ENCODE assay signal across 27 mouse cellular contexts in genomic region chr12:117562085-117562484, GRCm38 (mm10). TPM values are rescaled to one million over a fixed set of nuclear protein-coding genes. Genes with fewer than 3 reads are reported as not detected.
DNase-seq lines count a peak whose midpoint lies in the region; ATAC-seq and TF ChIP-seq lines count a peak whose summit lies in the region.
"Had no signal": no experiment of that assay in that cellular context is flagged by ENCODE, and none has a peak within 500 bp of the region (broad histone marks: within the 10 kb centered on the region; RNA-seq: fewer than 3 reads in every experiment).

No protein-coding gene starts in this region.

- WGBS in liver, embryonic 11.5 days = 93% methylated on average over 3 of the region's 3 CpGs

- no peak for TF ChIP-seq POLR2A in testis, adult 2 months (IDR thresholded peaks at IDR 0.05; ENCODE audit: control insufficient read depth, low read depth, low read length)

- H3K4me1 ChIP-seq in liver, embryonic 11.5 days (replicated peaks; ENCODE audit: control insufficient read depth, insufficient read depth, low read length) = no peaks in the 10 kb centered on the region
- H3K4me1 ChIP-seq in testis, adult 2 months (ENCODE audit: control insufficient read depth, insufficient read depth, low read length) = no peaks in the 10 kb centered on the region
- H3K4me1 ChIP-seq: embryonic facial prominence, embryonic 10.5 days; embryonic facial prominence, embryonic 13.5 days; forebrain, embryonic 12.5 days; forebrain, embryonic 15.5 days; heart, embryonic 12.5 days; heart, embryonic 15.5 days had no signal

- no peak overlapping the region for H3K27ac ChIP-seq in liver, embryonic 11.5 days (ENCODE audit: low read depth, low read length)
- no peak overlapping the region for H3K27ac ChIP-seq in testis, adult 2 months (ENCODE audit: control insufficient read depth, insufficient read depth, low read depth, low read length)
- H3K27ac ChIP-seq: embryonic facial prominence, embryonic 10.5 days; embryonic facial prominence, embryonic 13.5 days; forebrain, embryonic 12.5 days; forebrain, embryonic 15.5 days; heart, embryonic 15.5 days; hindbrain, embryonic 14.5 days had no signal

- no peaks in the 10 kb centered on the region for H3K9me3 ChIP-seq in liver, embryonic 11.5 days (ENCODE audit: control insufficient read depth, low read length)
- H3K9me3 ChIP-seq: embryonic facial prominence, embryonic 10.5 days; embryonic facial prominence, embryonic 13.5 days; forebrain, embryonic 12.5 days; forebrain, embryonic 15.5 days; heart, embryonic 12.5 days; heart, embryonic 15.5 days had no signal

- no peaks in the 10 kb centered on the region for H3K36me3 ChIP-seq in liver, embryonic 11.5 days (ENCODE audit: control insufficient read depth, insufficient read depth, low read length)
- H3K36me3 ChIP-seq in testis, adult 2 months (ENCODE audit: control insufficient read depth, insufficient read depth, low read length) = no peaks in the 10 kb centered on the region
- H3K36me3 ChIP-seq: embryonic facial prominence, embryonic 10.5 days; embryonic facial prominence, embryonic 13.5 days; forebrain, embryonic 12.5 days; forebrain, embryonic 15.5 days; heart, embryonic 12.5 days; heart, embryonic 15.5 days had no signal

- no peak for DNase-seq in liver, embryonic 11.5 days (ENCODE audit: low spot score)
- no peak for DNase-seq in liver
- no peak for DNase-seq in testis, postnatal 14 days (ENCODE audit: low spot score)
- DNase-seq in R1 (ENCODE audit: low read depth, low spot score) = peak; percentile 13
- no peak for DNase-seq in B cell, adult 2 months
- DNase-seq in thymus, postnatal 4 days = no peak
- DNase-seq: adrenal gland, adult 8-10 months; adrenal gland, postnatal 25 days; cerebellum, adult 11-12 months; cerebellum, adult 8-10 months; cerebellum, postnatal 10 days; cerebellum, postnatal 36 days; embryo, embryonic 11 days; gastrocnemius, postnatal 25 days; heart, adult 18-20 months; heart, postnatal 10 days; heart, postnatal 36 days had no signal

- H3K9ac ChIP-seq in liver, embryonic 11.5 days (ENCODE audit: low read depth, low read length) = no peak overlapping the region
- H3K9ac ChIP-seq: embryonic facial prominence, embryonic 13.5 days; forebrain, embryonic 12.5 days; forebrain, embryonic 15.5 days; heart, embryonic 12.5 days; heart, embryonic 15.5 days; hindbrain, embryonic 14.5 days had no signal

- TF ChIP-seq CTCF in testis, adult 2 months (IDR thresholded peaks at IDR 0.05; ENCODE audit: control insufficient read depth, insufficient read depth, insufficient replicate concordance, low read depth, low read length) = peak; percentile 6; the same call in 1 of the 2 replicates

- no peak overlapping the region for H3K4me2 ChIP-seq in liver, embryonic 11.5 days
- H3K4me2 ChIP-seq: embryonic facial prominence, embryonic 13.5 days; forebrain, embryonic 12.5 days; forebrain, embryonic 15.5 days; heart, embryonic 12.5 days; heart, embryonic 15.5 days; hindbrain, embryonic 14.5 days had no signal

- no peaks in the 10 kb centered on the region; the same call in 1 of the 2 replicates for H3K27me3 ChIP-seq in liver, embryonic 11.5 days (replicated peaks; ENCODE audit: control insufficient read depth, insufficient read depth, low read length)
- H3K27me3 ChIP-seq in testis, adult 2 months (ENCODE audit: control insufficient read depth, insufficient read depth, low read length) = no peaks in the 10 kb centered on the region
- H3K27me3 ChIP-seq: embryonic facial prominence, embryonic 13.5 days; forebrain, embryonic 12.5 days; forebrain, embryonic 15.5 days; heart, embryonic 12.5 days; heart, embryonic 15.5 days had no signal

- no peak overlapping the region for H3K4me3 ChIP-seq in liver, embryonic 11.5 days (ENCODE audit: low read depth, low read length)
- no peak overlapping the region for H3K4me3 ChIP-seq in testis, adult 2 months (ENCODE audit: control insufficient read depth, low read depth, low read length)
- H3K4me3 ChIP-seq: embryonic facial prominence, embryonic 10.5 days; embryonic facial prominence, embryonic 13.5 days; erythroblast, embryonic 14.5 days; forebrain, embryonic 12.5 days; forebrain, embryonic 15.5 days; heart, embryonic 12.5 days; heart, embryonic 15.5 days had no signal

- ATAC-seq in liver, embryonic 11.5 days (replicated peaks; ENCODE audit: low FRiP score) = 0 out of 2 replicates have a peak, but pooled peaks have one; percentile 4
- ATAC-seq: activated CD4-positive, CD25-positive, alpha-beta regulatory T cell, adult 4 months; forebrain, embryonic 15.5 days had no signal

RNA-seq across cellular contexts. Expression of gene Rapgef5, which starts 45.8 kb away (rescaled TPM):
- 2.4 and 2.6 TPM in 2 replicates for polyA plus RNA-seq in liver, embryonic 11.5 days (2014; fragmentation: Nextera tagmentation; extraction: Ambion mirVana)
- polyA plus RNA-seq in testis, adult 2 months (2012; rRNA removed) = 5.8 and 6.3 TPM in 2 replicates
